Mouse (Mus musculus) neural tube, embryonic 13.5 days (tissue): ENCODE data around the gene Vmn1r137. TPM values are rescaled to one million over a fixed set of nuclear protein-coding genes. Genes with fewer than 3 reads are reported as not detected.
"Not testable (repeated sequence)": the region's sequence is repeated elsewhere in the genome, so short reads cannot be mapped to it uniquely, and the experiment has no call there.

ENCODE experiments used
- ATAC-seq: fragments of 200-750 bp; cut with Nextera tagmentation; 2 replicates; pipeline ENCODE4 v1.8.0; 2017; ENCODE audit warnings: low read depth, mild to moderate bottlenecking, moderate TSS enrichment, moderate library complexity
- H3K27ac ChIP-seq: fragments of 300-500 bp; sonication (generic); replicated peaks from 2 replicates; pipeline ENCODE4 v1.5.1; 2015; ENCODE audit warnings: moderate library complexity, mild to moderate bottlenecking, inconsistent platforms
- H3K27me3 ChIP-seq: fragments of 300-500 bp; sonication (generic); 2 replicates; pipeline ENCODE4 v1.6.1; 2015; ENCODE audit warnings: mild to moderate bottlenecking, inconsistent platforms
- H3K36me3 ChIP-seq: fragments of 300-500 bp; sonication (generic); 2 replicates; pipeline ENCODE4 v1.6.1; 2015; ENCODE audit warnings: mild to moderate bottlenecking, inconsistent platforms
- H3K4me1 ChIP-seq: fragments of 300-500 bp; sonication (generic); replicated peaks from 2 replicates; pipeline ENCODE4 v1.6.1; 2015; ENCODE audit warnings: inconsistent platforms
- H3K4me2 ChIP-seq: fragments of 300-500 bp; sonication (generic); 2 replicates; pipeline ENCODE4 v1.6.1; 2015; ENCODE audit warnings: inconsistent platforms, mild to moderate bottlenecking, moderate library complexity
- H3K4me3 ChIP-seq: fragments of 300-500 bp; sonication (generic); 2 replicates; pipeline ENCODE4 v1.5.1; 2015; ENCODE audit warnings: mild to moderate bottlenecking, inconsistent platforms
- H3K9ac ChIP-seq: fragments of 300-500 bp; sonication (generic); 2 replicates; pipeline ENCODE4 v1.6.1; 2015; ENCODE audit warnings: moderate library complexity, mild to moderate bottlenecking, inconsistent platforms
- H3K9me3 ChIP-seq: fragments of 300-500 bp; sonication (generic); 2 replicates; pipeline ENCODE4 v1.6.1; 2016; ENCODE audit warnings: inconsistent platforms
- WGBS: fragments of 180-500 bp; shearing (Covaris S2); methylation state at CpG from one replicate; pipeline ENCODE4 v1.1.7; 2015; 5-methylcytosine and 5-hydroxymethylcytosine counted together
- polyA plus RNA-seq: library from polyadenylated mRNA; unstranded; fragments of >200 nt; fragmentation: Nextera tagmentation; extraction: Ambion mirVana; gene quantifications from 2 replicates; pipeline ENCODE4 v1.2.1, GENCODE M21; 2015

Gene Vmn1r137
- not detected in 2 replicates for polyA plus RNA-seq

DNA sequence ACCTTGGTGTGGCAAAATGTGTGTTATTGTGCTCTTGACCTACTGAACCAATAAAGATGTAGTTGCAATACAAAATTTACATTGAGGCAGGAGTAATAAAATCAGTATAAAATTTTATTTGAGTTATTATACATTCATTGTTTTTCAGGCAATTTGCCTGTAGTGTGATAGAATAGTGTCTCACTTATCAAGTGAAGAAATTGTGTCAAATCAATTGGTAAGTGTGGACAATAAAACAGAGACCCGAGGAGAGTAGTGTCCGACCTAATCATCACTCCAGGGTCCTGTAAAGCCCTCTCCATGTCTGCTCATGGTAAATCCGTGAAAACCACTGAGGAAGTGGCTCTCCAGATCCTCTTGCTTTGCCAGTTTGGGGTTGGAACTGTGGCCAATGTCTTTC, at the start of gene Vmn1r137:
TSS of gene Vmn1r137 (plus strand) at position 301 of the 400 bp plus-strand sequence.
- H3K4me3 ChIP-seq, H3K36me3 ChIP-seq, H3K9me3 ChIP-seq, H3K4me2 ChIP-seq, H3K9ac ChIP-seq, H3K27me3 ChIP-seq, H3K4me1 ChIP-seq, H3K27ac ChIP-seq, ATAC-seq: not testable (repeated sequence)
- WGBS = no CpG with 5 or more reads among the region's 3 CpGs

GRCm38 (mm10) chr7:22028797-22029196, 34.4 kb downstream of the Vmn1r137 start, which contains the start of gene Vmn1r138:
Gene Vmn1r138 (minus strand): TSS chr7:22028897.
- no CpG with 5 or more reads among the region's 2 CpGs for WGBS
- H3K4me2 ChIP-seq, H3K4me1 ChIP-seq: not testable (repeated sequence)

More at GRCm38 (mm10) chr7:22028797-22029196, 34.4 kb downstream of the Vmn1r137 start, which contains the start of gene Vmn1r138:
- H3K36me3 ChIP-seq, H3K9me3 ChIP-seq, H3K27me3 ChIP-seq, H3K4me3 ChIP-seq, H3K9ac ChIP-seq, ATAC-seq, H3K27ac ChIP-seq: not testable (repeated sequence)

Other genes starting within 250 kb of the Vmn1r137 start
- not detected in 2 replicates for gene Gm4175, start 233.1 kb upstream of the Vmn1r137 start, polyA plus RNA-seq
- gene Gm4177, start 197.9 kb upstream of the Vmn1r137 start, polyA plus RNA-seq = not detected in 2 replicates
- not detected in 2 replicates for gene Vmn1r135, start 162.2 kb upstream of the Vmn1r137 start, polyA plus RNA-seq
- not detected in 2 replicates for gene Gm5725, start 150.3 kb upstream of the Vmn1r137 start, polyA plus RNA-seq
- gene Gm5891, start 73.3 kb upstream of the Vmn1r137 start, polyA plus RNA-seq = not detected in 2 replicates
- gene Vmn1r138, start 34.3 kb downstream of the Vmn1r137 start, polyA plus RNA-seq = not detected in 2 replicates
- not detected in 2 replicates for gene Gm6176, start 61.7 kb downstream of the Vmn1r137 start, polyA plus RNA-seq
- gene Vmn1r139, start 74.5 kb downstream of the Vmn1r137 start, polyA plus RNA-seq = not detected in 2 replicates
- gene Gm16451, start 123.7 kb downstream of the Vmn1r137 start, polyA plus RNA-seq = not detected in 2 replicates
- not detected in 2 replicates for gene Gm10666, start 140.2 kb downstream of the Vmn1r137 start, polyA plus RNA-seq
- not detected in 2 replicates for gene Vmn1r142, start 169.4 kb downstream of the Vmn1r137 start, polyA plus RNA-seq
- not detected in 2 replicates for gene Vmn1r143, start 194.8 kb downstream of the Vmn1r137 start, polyA plus RNA-seq
- not detected in 2 replicates for gene Gm8653, start 206.7 kb downstream of the Vmn1r137 start, polyA plus RNA-seq
- gene Gm8453, start 234.9 kb downstream of the Vmn1r137 start, polyA plus RNA-seq = not detected in 2 replicates